Mouse (Mus musculus): ENCODE measurements at regions not wholly inside any gene's neighbourhood (a gene's known extent, or its start where the extent isn't known, plus 50 kb on each side); places are given as distances from the start of the nearest gene placed in this dataset.

DNA sequence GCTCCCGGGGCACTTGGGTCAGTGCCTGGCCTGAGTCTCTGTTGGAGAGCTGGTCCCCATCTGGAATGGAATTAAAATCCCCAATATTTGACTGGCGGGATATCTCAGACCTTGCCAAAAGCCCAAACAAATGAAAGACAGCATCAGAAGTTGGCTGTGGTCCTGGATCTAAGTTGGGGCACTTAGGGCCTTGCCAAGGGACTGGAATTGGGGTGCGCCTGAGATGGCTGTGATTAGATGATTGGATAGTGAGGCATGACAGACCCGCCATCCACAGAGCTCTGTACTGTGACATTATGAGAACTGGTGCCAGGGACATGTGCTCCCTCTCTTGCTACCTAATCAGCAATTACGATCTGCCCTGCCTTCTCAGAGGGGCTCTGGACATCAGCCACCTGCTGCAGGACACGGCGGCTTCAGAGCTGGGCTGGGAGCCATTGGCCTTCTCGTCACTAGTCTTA, 151.0 kb upstream of the 9630041A04Rik start:
- 88% methylated on average over 8 of the region's 8 CpGs for WGBS
- H3K36me3 ChIP-seq: no peaks in the 10 kb centered on the region
- H3K9me3 ChIP-seq: no peaks in the 10 kb centered on the region
- H3K27me3 ChIP-seq (ENCODE audit: insufficient read depth, poor library complexity, severe bottlenecking): no peaks in the 10 kb centered on the region
- H3K4me1 ChIP-seq (replicated peaks): 0 out of 2 replicates have a peak, but pooled peaks cover 5% of the 10 kb centered on the region
- H3K27ac ChIP-seq: no peak overlapping the region
- no peak overlapping the region for H3K4me3 ChIP-seq
- no peak for DNase-seq (ENCODE audit: low spot score)

DNA sequence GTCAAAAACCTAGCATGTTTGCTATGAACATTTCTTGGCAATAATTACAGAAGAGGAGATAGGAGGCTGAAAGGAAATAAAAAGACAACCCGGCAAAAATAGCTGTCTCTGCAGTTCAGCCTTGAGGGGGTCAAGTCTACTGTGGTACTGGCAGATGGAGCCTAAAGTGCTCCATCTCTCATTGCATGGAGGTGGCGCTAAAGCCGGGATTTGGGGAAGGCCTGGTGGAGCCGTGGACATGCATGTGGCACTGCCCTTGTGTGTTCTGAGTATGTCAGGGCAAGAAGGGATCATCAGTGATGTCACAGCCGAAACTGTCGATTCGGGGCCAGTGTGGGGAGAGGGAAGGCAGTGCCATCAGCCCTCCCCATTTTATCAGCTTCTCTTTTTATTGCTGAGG, 161.3 kb upstream of the 9630041A04Rik start:
- H3K36me3 ChIP-seq: no peaks in the 10 kb centered on the region
- no peak overlapping the region for H3K27ac ChIP-seq
- no peak for DNase-seq (ENCODE audit: low spot score)
- no peaks in the 10 kb centered on the region for H3K27me3 ChIP-seq (ENCODE audit: insufficient read depth, poor library complexity, severe bottlenecking)
- H3K4me3 ChIP-seq: no peak overlapping the region
- 82% methylated on average over 7 of the region's 7 CpGs for WGBS
- no peaks in the 10 kb centered on the region for H3K9me3 ChIP-seq
- 0 out of 2 replicates have a peak, but pooled peaks cover 4% of the 10 kb centered on the region for H3K4me1 ChIP-seq (replicated peaks)

GRCm38 (mm10) chr9:101694054-101694453, 167.6 kb upstream of the 9630041A04Rik start:
- peaks cover 13% of the 10 kb centered on the region for H3K4me1 ChIP-seq (replicated peaks)
- DNase-seq (ENCODE audit: low spot score): no peak
- H3K36me3 ChIP-seq: no peaks in the 10 kb centered on the region
- H3K27ac ChIP-seq: no peak overlapping the region
- peaks cover 21% of the 10 kb centered on the region; the same call in 1 of the 2 replicates for H3K27me3 ChIP-seq (ENCODE audit: insufficient read depth, poor library complexity, severe bottlenecking)
- no peaks in the 10 kb centered on the region for H3K9me3 ChIP-seq
- no peak overlapping the region for H3K4me3 ChIP-seq
- 89% methylated on average over 5 of the region's 5 CpGs for WGBS

DNA sequence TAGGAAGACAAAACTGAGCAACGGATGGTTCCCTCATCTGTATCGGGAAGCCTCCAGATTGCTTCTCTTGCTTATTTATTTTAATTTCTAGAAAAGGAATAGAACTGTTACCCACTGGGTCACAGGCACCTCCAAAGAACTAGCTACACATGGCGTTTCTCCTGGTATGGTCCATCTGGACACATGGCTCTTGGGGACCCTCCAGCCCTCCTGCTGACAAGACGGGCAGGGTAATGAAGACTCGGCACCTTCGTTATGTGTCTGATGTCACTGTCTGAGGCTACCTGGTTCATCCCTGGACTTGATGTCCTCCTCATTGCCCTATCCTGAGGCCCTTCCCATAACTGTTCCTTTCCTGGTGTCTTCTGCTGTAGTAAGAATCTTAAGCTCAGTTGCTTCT, 170.3 kb upstream of the 9630041A04Rik start:
- Histone ChIP-seq H3K4me3 (no peak overlapping the region), H3K27me3 (ENCODE audit: insufficient read depth, poor library complexity, severe bottlenecking) (peaks cover 21% of the 10 kb centered on the region; the same call in 1 of the 2 replicates), H3K27ac (no peak overlapping the region), H3K4me1 (replicated peaks) (peaks cover 13% of the 10 kb centered on the region), H3K36me3 (no peaks in the 10 kb centered on the region), H3K9me3 (no peaks in the 10 kb centered on the region)
- WGBS: 86% methylated on average over 6 of the region's 6 CpGs
- no peak for DNase-seq (ENCODE audit: low spot score)

GRCm38 (mm10) chr9:101690916-101691315, 170.7 kb upstream of the 9630041A04Rik start:
- H3K9me3 ChIP-seq: no peaks in the 10 kb centered on the region
- H3K27me3 ChIP-seq (ENCODE audit: insufficient read depth, poor library complexity, severe bottlenecking): peaks cover 21% of the 10 kb centered on the region; the same call in 1 of the 2 replicates
- H3K4me3 ChIP-seq: peak overlapping the region; percentile 38; the same call in 1 of the 2 replicates
- WGBS: 69% methylated on average over 7 of the region's 7 CpGs
- H3K27ac ChIP-seq: peak overlapping the region; percentile 82; the same call in 1 of the 2 replicates
- no peaks in the 10 kb centered on the region for H3K36me3 ChIP-seq
- H3K4me1 ChIP-seq (replicated peaks): peaks cover 13% of the 10 kb centered on the region
- no peak for DNase-seq (ENCODE audit: low spot score)

- Histone ChIP-seq H3K36me3 (no peaks in the 10 kb centered on the region), H3K27ac (peak overlapping the region; percentile 82), H3K9me3 (no peaks in the 10 kb centered on the region), H3K4me3 (peak overlapping the region; percentile 38), H3K4me1 (replicated peaks) (peaks cover 13% of the 10 kb centered on the region), H3K27me3 (ENCODE audit: insufficient read depth, poor library complexity, severe bottlenecking) (peaks cover 21% of the 10 kb centered on the region; the same call in 1 of the 2 replicates)
- WGBS: 15% methylated on average over 12 of the region's 12 CpGs
- DNase-seq (ENCODE audit: low spot score): no peak
Measured at GRCm38 (mm10) chr9:101690402-101690861, 171.2 kb upstream of the 9630041A04Rik start.

DNA sequence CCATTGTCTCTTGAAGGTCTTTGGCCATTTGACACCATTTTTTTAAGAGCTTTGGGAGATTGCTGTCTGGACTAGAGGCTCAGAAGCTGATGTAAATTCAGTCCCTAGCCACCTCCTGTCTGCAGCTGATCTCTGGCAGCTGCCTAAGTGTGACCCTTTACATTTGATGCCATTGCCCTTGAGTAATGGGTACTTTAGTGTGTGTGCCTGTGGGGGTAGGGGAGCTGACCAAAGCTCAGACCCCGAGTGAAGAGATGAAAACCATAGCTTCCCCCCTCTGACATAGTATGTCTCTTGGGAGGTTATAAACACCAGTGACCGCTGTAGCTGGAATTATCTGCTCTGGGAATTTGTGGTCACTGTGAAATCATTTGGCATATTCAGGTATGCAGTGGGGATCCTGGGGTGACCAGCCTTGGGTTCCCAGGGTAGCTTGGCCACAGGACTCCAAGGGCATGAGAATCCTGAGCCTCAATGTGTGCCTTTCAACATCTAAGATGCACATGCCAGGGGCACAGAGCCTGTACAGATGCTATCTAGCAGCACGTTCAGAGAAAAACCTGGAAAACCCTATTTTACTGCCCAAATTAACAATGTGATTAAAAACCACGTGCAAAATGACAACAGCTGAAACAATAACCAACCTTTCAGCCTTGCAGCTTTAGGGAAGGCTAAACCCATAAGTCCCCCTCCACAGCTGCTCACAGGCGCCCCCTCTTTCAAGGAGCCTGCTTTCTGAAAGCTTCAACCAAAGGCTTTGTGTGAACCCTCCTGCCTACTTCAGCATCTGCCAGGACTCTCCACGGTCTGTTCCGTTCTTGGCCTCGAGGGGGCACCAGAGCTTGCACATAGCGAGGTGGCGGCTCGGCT, 171.9 kb upstream of the 9630041A04Rik start:
- 14% methylated on average over 11 of the region's 11 CpGs for WGBS
- Histone ChIP-seq H3K9me3 (no peaks in the 10 kb centered on the region), H3K36me3 (no peaks in the 10 kb centered on the region), H3K27ac (peak overlapping the region; percentile 82), H3K4me1 (replicated peaks) (peaks cover 13% of the 10 kb centered on the region), H3K4me3 (peak overlapping the region; percentile 38), H3K27me3 (ENCODE audit: insufficient read depth, poor library complexity, severe bottlenecking) (peaks cover 21% of the 10 kb centered on the region; the same call in 1 of the 2 replicates)
- peak; percentile 94 for DNase-seq (ENCODE audit: low spot score)

DNA sequence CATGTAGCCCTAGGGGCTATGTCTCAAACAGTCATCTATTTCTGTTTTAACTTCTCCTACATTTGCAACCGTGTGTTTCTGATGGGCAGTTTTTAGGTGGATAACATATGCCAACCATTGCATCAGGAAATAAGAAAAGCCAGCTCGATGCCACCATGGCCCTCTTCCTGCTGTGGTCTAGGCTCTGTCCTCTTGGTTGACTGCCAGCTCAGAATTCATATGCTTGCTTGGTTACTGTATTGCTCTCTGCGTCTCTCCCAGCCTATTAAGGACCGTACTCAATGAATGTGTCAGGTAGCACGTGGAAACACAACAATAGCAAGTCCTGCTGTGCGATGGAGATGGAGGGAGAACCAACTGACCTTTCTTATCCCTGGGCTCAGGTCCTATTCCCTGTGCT, 174.4 kb upstream of the 9630041A04Rik start:
- WGBS: 83% methylated on average over 6 of the region's 6 CpGs
- Histone ChIP-seq H3K27ac (no peak overlapping the region), H3K36me3 (no peaks in the 10 kb centered on the region), H3K9me3 (no peaks in the 10 kb centered on the region), H3K27me3 (ENCODE audit: insufficient read depth, poor library complexity, severe bottlenecking) (peaks cover 18% of the 10 kb centered on the region; the same call in 1 of the 2 replicates), H3K4me1 (replicated peaks) (peaks cover 13% of the 10 kb centered on the region), H3K4me3 (no peak overlapping the region)
- DNase-seq (ENCODE audit: low spot score): no peak

DNA sequence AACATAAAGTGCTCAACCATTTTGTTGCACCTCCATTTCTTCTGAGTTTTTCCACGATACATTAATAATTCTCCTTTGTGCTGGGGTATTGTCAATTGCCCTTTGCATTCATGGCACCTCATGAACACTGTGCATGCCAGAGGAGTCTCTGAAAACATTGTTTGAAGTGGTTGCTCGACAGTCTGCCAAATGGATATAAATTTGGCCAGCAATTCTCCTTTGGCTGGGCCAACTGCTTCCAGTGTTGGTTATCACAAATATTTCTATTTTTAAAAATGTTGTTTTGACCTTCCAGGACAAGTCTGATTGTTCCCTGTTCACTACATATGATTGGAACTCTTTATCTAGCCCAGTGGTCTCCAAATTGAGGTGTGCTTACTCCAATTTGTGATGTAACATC, 184.1 kb upstream of the 9630041A04Rik start:
- H3K36me3 ChIP-seq: no peaks in the 10 kb centered on the region
- peaks cover 4% of the 10 kb centered on the region; the same call in 1 of the 2 replicates for H3K4me1 ChIP-seq (replicated peaks)
- WGBS: 89% methylated on average over 2 of the region's 2 CpGs
- no peaks in the 10 kb centered on the region for H3K9me3 ChIP-seq
- no peak for DNase-seq (ENCODE audit: low spot score)
- H3K27ac ChIP-seq: no peak overlapping the region
- no peak overlapping the region for H3K4me3 ChIP-seq
- H3K27me3 ChIP-seq (ENCODE audit: insufficient read depth, poor library complexity, severe bottlenecking): no peaks in the 10 kb centered on the region

GRCm38 (mm10) chr9:101670111-101670510, 191.5 kb upstream of the 9630041A04Rik start:
- no peak overlapping the region for H3K27ac ChIP-seq
- no peaks in the 10 kb centered on the region for H3K27me3 ChIP-seq (ENCODE audit: insufficient read depth, poor library complexity, severe bottlenecking)
- WGBS: 100% methylated on average over 1 of the region's 1 CpGs
- no peaks in the 10 kb centered on the region; the same call in 1 of the 2 replicates for H3K9me3 ChIP-seq
- no peak overlapping the region for H3K4me3 ChIP-seq
- DNase-seq (ENCODE audit: low spot score): no peak
- no peaks in the 10 kb centered on the region for H3K36me3 ChIP-seq
- H3K4me1 ChIP-seq (replicated peaks): no peaks in the 10 kb centered on the region

GRCm38 (mm10) chr9:101649816-101650215, 211.8 kb upstream of the 9630041A04Rik start:
- no peak overlapping the region for H3K4me3 ChIP-seq
- DNase-seq (ENCODE audit: low spot score): peak; percentile 7
- 64% methylated on average over 5 of the region's 5 CpGs for WGBS

GRCm38 (mm10) chr9:101641524-101641923, 220.1 kb upstream of the 9630041A04Rik start:
- Histone ChIP-seq H3K4me1 (replicated peaks) (no peaks in the 10 kb centered on the region), H3K4me3 (no peak overlapping the region)
- WGBS: 66% methylated on average over 3 of the region's 3 CpGs

More at GRCm38 (mm10) chr9:101649816-101650215, 211.8 kb upstream of the 9630041A04Rik start:
- Histone ChIP-seq H3K27ac (no peak overlapping the region), H3K4me1 (replicated peaks) (0 out of 2 replicates have a peak, but pooled peaks cover 5% of the 10 kb centered on the region), H3K36me3 (no peaks in the 10 kb centered on the region), H3K27me3 (ENCODE audit: insufficient read depth, poor library complexity, severe bottlenecking) (no peaks in the 10 kb centered on the region), H3K9me3 (peaks cover 8% of the 10 kb centered on the region)

DNA sequence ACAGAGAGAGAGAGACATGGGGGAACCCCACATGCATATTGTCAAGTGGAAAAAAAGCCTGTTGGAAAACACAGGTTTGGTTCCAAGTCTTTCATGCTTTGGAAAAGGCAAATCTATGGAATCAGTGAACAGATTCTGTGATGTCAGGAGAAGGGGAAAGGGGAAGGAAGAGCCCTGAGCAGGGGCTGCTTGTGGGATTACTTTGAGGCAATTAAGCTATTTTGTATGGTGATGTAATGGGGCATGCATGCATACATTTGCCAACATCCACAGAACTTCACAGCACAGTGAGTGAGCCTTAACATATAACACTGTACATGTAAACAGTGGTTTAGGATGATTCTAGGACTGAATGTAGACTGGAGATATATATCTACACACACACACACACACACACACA, 221.0 kb upstream of the 9630041A04Rik start:
- DNase-seq (ENCODE audit: low spot score): no peak
- H3K9me3 ChIP-seq: peaks cover 5% of the 10 kb centered on the region
- H3K27ac ChIP-seq: no peak overlapping the region
- H3K36me3 ChIP-seq: no peaks in the 10 kb centered on the region
- no peaks in the 10 kb centered on the region for H3K4me1 ChIP-seq (replicated peaks)
- no peak overlapping the region for H3K4me3 ChIP-seq
- no peaks in the 10 kb centered on the region for H3K27me3 ChIP-seq (ENCODE audit: insufficient read depth, poor library complexity, severe bottlenecking)

More at GRCm38 (mm10) chr9:101641524-101641923, 220.1 kb upstream of the 9630041A04Rik start:
- Histone ChIP-seq H3K27ac (no peak overlapping the region), H3K36me3 (no peaks in the 10 kb centered on the region), H3K9me3 (peaks cover 5% of the 10 kb centered on the region), H3K27me3 (ENCODE audit: insufficient read depth, poor library complexity, severe bottlenecking) (no peaks in the 10 kb centered on the region)
- no peak for DNase-seq (ENCODE audit: low spot score)
